In the genomic region with DNA sequence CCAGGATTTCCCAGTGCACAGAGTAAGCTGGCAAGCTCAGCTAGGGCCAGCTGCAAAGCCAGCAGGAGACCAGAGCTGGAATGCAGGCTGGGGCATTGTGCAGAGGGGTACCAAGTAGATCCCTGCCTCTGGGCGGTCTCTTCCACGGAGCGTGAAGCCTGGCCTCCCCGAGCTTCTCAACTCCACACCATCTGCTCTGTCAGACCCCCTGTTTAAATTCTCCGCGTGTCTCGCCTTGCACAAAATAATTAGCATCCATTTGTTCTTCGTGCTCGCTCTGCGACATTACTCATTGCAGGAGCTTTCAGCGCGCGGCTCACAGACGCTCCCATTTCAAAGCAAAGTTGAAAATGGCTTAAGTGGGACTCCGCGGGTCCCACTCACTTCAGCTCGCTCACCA, we compare ENCODE assay signal across 8 mouse cellular contexts.
DNase-seq lines count a peak whose midpoint lies in the region.

No protein-coding gene starts in this region.

- DNase-seq in layer of hippocampus, adult 11-12 months (ENCODE audit: low spot score): peak; percentile 61
- DNase-seq in layer of hippocampus, adult 9-10 months (ENCODE audit: low spot score): no peak
- DNase-seq in frontal cortex, postnatal 10 days (ENCODE audit: low spot score in 2 of 2): peak; percentile 57 to 58
- peak; percentile 57 to 58 for DNase-seq in left cerebral cortex, postnatal 36 days (ENCODE audit: low spot score in 2 of 2)
- DNase-seq in right cerebral cortex, adult 2 months (ENCODE audit: low spot score in 2 of 2): peak; percentile 63 to 69
- DNase-seq in lung, postnatal 10 days: no peak
- no peak for DNase-seq in ovary, postnatal 10 days (ENCODE audit: low spot score)
- no peak for DNase-seq in heart, adult 8-10 months (ENCODE audit: low spot score)

- intact Hi-C loops in left cerebral cortex, postnatal 36 days (cut with DNase I): loop anchor here (10.0 kb wide), 1 partner anchor 315 kb away; no protein-coding TSS in a partner anchor

Comparison
In these comparisons a context has a peak if more than half of its experiments do, and no peak if none do; other contexts are left out.
1. DNase-seq: peak in layer of hippocampus, adult 11-12 months (single experiment), frontal cortex, postnatal 10 days (2 of 2), left cerebral cortex, postnatal 36 days (2 of 2) and right cerebral cortex, adult 2 months (2 of 2); none in layer of hippocampus, adult 9-10 months (single experiment), lung, postnatal 10 days (single experiment), ovary, postnatal 10 days (single experiment) and heart, adult 8-10 months (single experiment).